Comparison of ENCODE assay signal across 8 mouse cellular contexts in genomic region chr11:9048011-9048702, GRCm38 (mm10). TPM values are rescaled to one million over a fixed set of nuclear protein-coding genes. Genes with fewer than 3 reads are reported as not detected.
DNase-seq lines count a peak whose midpoint lies in the region; ATAC-seq and TF ChIP-seq lines count a peak whose summit lies in the region.

Gene Gm11992, plus strand, starts transcription at chr11:9048594.

- H3K9me3 ChIP-seq in heart, embryonic 13.5 days: no peaks in the 10 kb centered on the region
- no peaks in the 10 kb centered on the region for H3K9me3 ChIP-seq in liver, embryonic 11.5 days (ENCODE audit: control insufficient read depth, low read length)

- peak within 1 kb of the TSS; percentile 58 for H3K4me3 ChIP-seq in heart, embryonic 13.5 days
- peak within 1 kb of the TSS; percentile 57 for H3K4me3 ChIP-seq in liver, embryonic 11.5 days (ENCODE audit: low read depth, low read length)
- peak within 1 kb of the TSS; percentile 9 for H3K4me3 ChIP-seq in myocyte

- no peaks in the 10 kb centered on the region for H3K79me2 ChIP-seq in myocyte (ENCODE audit: control insufficient read depth, insufficient read depth)

- WGBS in heart, embryonic 13.5 days: 4% methylated on average over 21 of the region's 21 CpGs
- WGBS in liver, embryonic 11.5 days: 5% methylated on average over 21 of the region's 21 CpGs

- H3K9ac ChIP-seq in heart, embryonic 13.5 days: peak within 1 kb of the TSS; percentile 67
- peak within 1 kb of the TSS; percentile 27; the same call in 1 of the 2 replicates for H3K9ac ChIP-seq in liver, embryonic 11.5 days (ENCODE audit: low read depth, low read length)

- DNase-seq in CD4-positive helper T cell, adult 2 months (ENCODE audit: low read depth, low spot score): peak; percentile 26
- DNase-seq in c-Kit-positive CD71-negative TER-119-negative erythroid progenitor cells, embryonic 14.5 days (ENCODE audit: low read depth): peak; percentile 60
- peak; percentile 65 for DNase-seq in fibroblast of lung, adult 2 months (ENCODE audit: low read depth)
- DNase-seq in kidney, postnatal 10 days: peak; percentile 94
- DNase-seq in liver, embryonic 11.5 days (ENCODE audit: low spot score): peak; percentile 76
- DNase-seq in spleen, postnatal 4 days (ENCODE audit: low spot score in 2 of 2): peak; percentile 51 to 75

- H3K27me3 ChIP-seq in heart, embryonic 13.5 days (replicated peaks): peaks cover 12% of the 10 kb centered on the region
- peaks cover 20% of the 10 kb centered on the region for H3K27me3 ChIP-seq in liver, embryonic 11.5 days (replicated peaks; ENCODE audit: control insufficient read depth, insufficient read depth, low read length)
- peaks cover 20% of the 10 kb centered on the region for H3K27me3 ChIP-seq in myocyte (ENCODE audit: control insufficient read depth, insufficient read depth, insufficient read length)

- H3K27ac ChIP-seq in heart, embryonic 13.5 days (replicated peaks): peak within 1 kb of the TSS; percentile 87
- no peak within 1 kb of the TSS for H3K27ac ChIP-seq in liver, embryonic 11.5 days (ENCODE audit: low read depth, low read length)

- H3K36me3 ChIP-seq in heart, embryonic 13.5 days: no peaks in the 10 kb centered on the region
- H3K36me3 ChIP-seq in liver, embryonic 11.5 days (ENCODE audit: control insufficient read depth, insufficient read depth, low read length): no peaks in the 10 kb centered on the region
- no peaks in the 10 kb centered on the region for H3K36me3 ChIP-seq in myocyte (ENCODE audit: control insufficient read depth, insufficient read depth)

- H3K4me2 ChIP-seq in heart, embryonic 13.5 days: peak within 1 kb of the TSS; percentile 88
- peak within 1 kb of the TSS; percentile 91 for H3K4me2 ChIP-seq in liver, embryonic 11.5 days
- peak within 1 kb of the TSS; percentile 82 for H3K4me2 ChIP-seq in myocyte (ENCODE audit: low read depth)

- no peak within 1 kb of the TSS for H3ac ChIP-seq in myocyte (ENCODE audit: control insufficient read depth, insufficient read length)

- ATAC-seq in heart, embryonic 13.5 days (ENCODE audit: extremely low read depth, insufficient number of reproducible peaks, low FRiP score, low TSS enrichment): peak; percentile 84
- ATAC-seq in liver, embryonic 11.5 days (replicated peaks; ENCODE audit: low FRiP score): peak; percentile 100

- peaks cover 48% of the 10 kb centered on the region for H3K4me1 ChIP-seq in heart, embryonic 13.5 days
- no peaks in the 10 kb centered on the region for H3K4me1 ChIP-seq in liver, embryonic 11.5 days (replicated peaks; ENCODE audit: control insufficient read depth, insufficient read depth, low read length)

- TF ChIP-seq POLR2A in myocyte (IDR thresholded peaks at IDR 0.05; ENCODE audit: insufficient read length, low read depth): no peak

TF ChIP-seq in myocyte, 11 proteins besides CTCF, POLR2A, EP300 and RAD21:
- no peak for TF ChIP-seq MYOD1 (IDR thresholded peaks at IDR 0.05; ENCODE audit: control insufficient read depth in 1 of 3, insufficient read length in 2 of 3, low read depth in 2 of 3)
- TF ChIP-seq SRF (IDR thresholded peaks at IDR 0.05; ENCODE audit: control insufficient read depth, insufficient read length, low read depth): no peak
- TF ChIP-seq USF1 (IDR thresholded peaks at IDR 0.05; ENCODE audit: low read depth): no peak
- TF ChIP-seq TCF3 (IDR thresholded peaks at IDR 0.05; ENCODE audit: insufficient read length, low read depth): no peak
- no peak for TF ChIP-seq MAX (IDR thresholded peaks at IDR 0.05; ENCODE audit: low read depth)
- TF ChIP-seq E2F4 (IDR thresholded peaks at IDR 0.05; ENCODE audit: insufficient read depth): no peak
- no peak for TF ChIP-seq TCF12 (IDR thresholded peaks at IDR 0.05; ENCODE audit: insufficient read depth, poor library complexity, severe bottlenecking)
- TF ChIP-seq POLR2AphosphoS2 (IDR thresholded peaks at IDR 0.05; ENCODE audit: insufficient read length, low read depth): no peak
- no peak for TF ChIP-seq MYOG (IDR thresholded peaks at IDR 0.05; ENCODE audit: control insufficient read depth in 1 of 3, insufficient read depth in 1 of 3, insufficient read length in 2 of 3, low read depth in 2 of 3)
- no peak for TF ChIP-seq REST (IDR thresholded peaks at IDR 0.05; ENCODE audit: insufficient read depth, insufficient read length)
- no peak for TF ChIP-seq CEBPB (IDR thresholded peaks at IDR 0.05; ENCODE audit: insufficient read depth, poor library complexity, severe bottlenecking)
TF ChIP-seq in myocyte: peak in this region for 0.

RNA-seq across cellular contexts. Expression of gene Gm11992, which starts in this region (rescaled TPM):
- 2.3 and 3.7 TPM in 2 replicates for polyA plus RNA-seq in heart, embryonic 13.5 days (2015; fragmentation: Nextera tagmentation; extraction: Ambion mirVana)
- 0.36 TPM in 2 replicates for polyA plus RNA-seq in liver, embryonic 11.5 days (2014; fragmentation: Nextera tagmentation; extraction: Ambion mirVana)
- polyA plus RNA-seq in myocyte (2012; fragmentation: generic; extraction: Trizol): 0.02 TPM

Comparison
In these comparisons a context has a peak if more than half of its experiments do, and no peak if none do; other contexts are left out.
1. Peak in DNase-seq, ATAC-seq, H3K4me3 ChIP-seq, H3K9ac ChIP-seq and H3K4me2 ChIP-seq in liver, embryonic 11.5 days; RNA of the gene not detected or under 1 TPM.
2. DNase-seq: peak in every context shown above with its lines; median percentile 94 in kidney, postnatal 10 days; 76 in liver, embryonic 11.5 days; 65 in fibroblast of lung, adult 2 months; 63 in spleen, postnatal 4 days; 60 in c-Kit-positive CD71-negative TER-119-negative erythroid progenitor cells, embryonic 14.5 days; 26 in CD4-positive helper T cell, adult 2 months.